Mouse (Mus musculus) adrenal gland, postnatal 10 days (tissue): Measurements from ENCODE around the gene Zfp536. TPM values are rescaled to one million over a fixed set of nuclear protein-coding genes. Genes with fewer than 3 reads are reported as not detected.

Experiments
- DNase-seq: peaks from one replicate; pipeline ENCODE4 v3.0.0; 2021; ENCODE audit warnings: mixed read lengths
- total RNA-seq, 2 experiments: library from RNA; stranded (reverse); gene quantifications; 2 replicates each; pipeline ENCODE4 v1.2.3; 2021

The Zfp536 gene
- total RNA-seq, 2 experiments from 2014 or later = 3.3 to 6.4 TPM

- no peak for DNase-seq
Measured at GRCm38 (mm10) chr7:37466477-37467243, 306.8 kb downstream of the Zfp536 start.

DNA sequence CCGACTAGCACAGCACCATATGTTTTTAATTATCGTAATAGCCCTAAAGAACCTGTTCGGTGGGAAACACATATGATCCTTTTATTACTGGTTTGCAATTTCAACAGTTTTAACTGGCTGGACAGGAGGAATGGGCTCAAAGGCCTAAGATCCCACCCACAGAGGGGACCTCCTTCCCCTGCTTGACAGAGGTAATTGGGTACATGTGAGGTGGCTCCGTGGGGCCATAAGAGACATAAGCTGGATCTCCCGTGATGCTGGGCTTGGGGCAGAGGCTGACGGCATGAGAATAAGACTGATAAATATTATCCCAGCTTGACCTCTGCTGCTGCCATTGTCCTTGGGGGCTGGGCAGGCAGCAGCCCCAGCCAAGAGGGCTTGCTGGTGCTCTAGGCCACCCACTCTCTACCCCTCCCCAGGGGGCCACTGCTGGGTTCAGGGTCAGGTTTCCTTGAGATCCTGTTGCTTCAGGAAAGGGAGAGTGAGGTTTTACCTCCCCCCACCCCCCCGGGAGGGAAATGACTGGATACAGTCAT is 309.2 kb downstream of the Zfp536 start:
- peak; percentile 16 for DNase-seq

- no peak for DNase-seq
Measured at GRCm38 (mm10) chr7:37447523-37447922, 325.9 kb downstream of the Zfp536 start.

DNA sequence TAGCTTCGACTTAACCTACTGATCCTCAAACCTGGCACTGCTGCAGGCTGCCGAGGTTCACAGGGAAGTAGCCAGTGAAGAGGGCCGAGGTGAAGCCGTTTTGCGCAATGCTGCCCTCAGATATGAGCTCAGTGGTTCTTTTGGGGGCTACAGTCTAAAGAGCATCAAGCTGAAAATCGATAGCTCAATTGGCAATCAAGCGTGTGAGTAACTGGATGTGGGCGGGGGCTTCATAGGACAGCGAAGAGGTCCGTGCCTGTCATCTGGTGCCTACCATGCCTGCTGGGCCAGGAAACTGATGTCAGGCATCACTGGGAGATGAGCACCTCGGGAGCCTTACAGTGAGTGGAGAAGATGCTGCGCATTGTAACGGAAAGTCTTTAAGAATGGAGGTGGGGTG is 333.5 kb downstream of the Zfp536 start:
- DNase-seq = no peak

DNA sequence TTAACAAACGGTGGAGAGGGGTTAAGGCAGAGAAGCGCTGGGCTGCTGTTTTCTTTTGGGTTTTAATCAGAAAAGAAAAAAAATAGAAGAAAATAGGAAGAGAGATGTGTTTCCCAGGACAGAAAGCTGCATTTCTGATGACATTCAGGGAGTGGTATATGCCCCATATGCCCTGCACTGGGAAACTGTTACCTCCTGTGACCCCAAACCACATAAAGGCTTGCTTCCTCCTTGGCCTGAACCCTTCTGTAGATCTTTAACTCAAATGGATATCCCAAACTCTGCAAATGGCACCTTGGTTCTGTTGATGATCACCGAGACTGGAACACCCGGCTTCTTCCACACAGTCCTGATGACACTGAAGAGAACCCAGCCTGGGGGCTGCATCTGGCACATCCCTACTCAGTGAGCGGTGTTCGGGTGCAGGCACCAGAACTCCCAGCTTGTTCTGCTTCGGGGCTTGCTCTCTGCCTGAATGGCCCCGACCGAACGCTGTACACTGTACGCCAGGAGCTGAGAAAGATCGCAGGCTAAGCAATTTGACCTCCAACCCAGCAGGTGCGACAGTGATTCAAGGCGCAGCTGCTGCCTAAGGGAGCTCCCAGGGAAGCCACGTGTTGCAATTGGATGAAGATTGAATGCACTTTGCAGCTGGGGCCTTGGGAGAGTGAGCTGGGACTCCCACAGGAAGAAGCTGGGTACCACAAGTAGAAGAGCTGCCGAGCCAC is 334.2 kb downstream of the Zfp536 start:
- DNase-seq = no peak

DNA sequence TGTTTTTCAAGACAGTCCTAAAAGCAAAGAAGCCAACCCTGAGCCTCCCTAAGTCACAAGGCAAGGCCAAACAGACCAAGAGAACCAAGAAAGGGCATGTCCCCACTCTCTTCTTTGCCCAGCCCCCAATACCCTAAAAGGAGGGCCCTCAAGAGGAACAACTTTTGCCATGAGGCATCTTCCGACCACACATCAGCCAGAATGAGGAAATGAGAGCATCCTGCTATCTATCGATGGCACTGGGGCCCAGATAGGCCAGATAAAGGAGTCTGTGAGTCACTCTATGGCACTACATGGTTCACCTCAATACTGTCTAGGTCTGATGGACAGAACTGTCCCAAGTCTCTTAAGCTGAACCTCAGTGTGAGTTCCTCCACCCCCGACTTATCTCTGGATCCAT is 335.6 kb downstream of the Zfp536 start:
- DNase-seq = no peak

DNA sequence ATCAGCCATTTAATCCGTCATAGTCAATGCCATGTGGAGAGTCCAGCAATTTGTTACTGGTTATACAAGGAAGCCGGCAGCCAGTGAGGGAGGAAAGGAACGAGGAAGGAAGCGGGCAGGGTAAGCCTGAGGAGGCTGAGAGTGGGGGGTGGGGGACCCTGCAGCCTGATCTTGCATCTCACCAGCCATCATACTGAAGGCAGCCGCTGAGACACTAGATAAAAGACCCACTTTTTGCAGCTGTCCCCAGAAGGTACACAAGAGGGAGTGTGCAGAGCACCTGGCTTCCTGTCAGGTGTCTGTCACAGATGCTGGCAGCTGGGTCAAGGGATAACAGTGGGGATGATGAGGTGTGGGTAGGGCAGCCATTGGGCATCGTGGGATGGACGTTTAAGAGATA is 340.3 kb downstream of the Zfp536 start:
- no peak for DNase-seq

DNA sequence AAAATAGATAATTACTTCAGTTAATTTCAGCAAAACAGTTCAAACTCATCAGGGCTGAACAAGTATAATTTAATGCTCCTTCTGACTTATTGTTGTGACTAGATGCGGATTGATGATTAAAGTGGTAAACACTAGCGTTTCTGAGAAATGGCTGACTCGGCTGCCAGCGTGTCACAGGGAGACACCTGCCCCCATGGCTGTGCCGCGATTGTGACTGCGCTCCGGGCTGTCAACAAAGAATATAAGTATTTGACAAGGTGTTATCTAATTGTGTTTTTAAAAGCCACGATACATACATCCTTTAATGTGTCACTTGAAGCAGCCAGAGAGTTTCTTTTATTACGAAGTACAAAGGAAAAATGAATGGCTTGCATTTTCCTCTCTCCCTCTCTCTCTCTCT is 342.0 kb downstream of the Zfp536 start:
- no peak for DNase-seq

DNA sequence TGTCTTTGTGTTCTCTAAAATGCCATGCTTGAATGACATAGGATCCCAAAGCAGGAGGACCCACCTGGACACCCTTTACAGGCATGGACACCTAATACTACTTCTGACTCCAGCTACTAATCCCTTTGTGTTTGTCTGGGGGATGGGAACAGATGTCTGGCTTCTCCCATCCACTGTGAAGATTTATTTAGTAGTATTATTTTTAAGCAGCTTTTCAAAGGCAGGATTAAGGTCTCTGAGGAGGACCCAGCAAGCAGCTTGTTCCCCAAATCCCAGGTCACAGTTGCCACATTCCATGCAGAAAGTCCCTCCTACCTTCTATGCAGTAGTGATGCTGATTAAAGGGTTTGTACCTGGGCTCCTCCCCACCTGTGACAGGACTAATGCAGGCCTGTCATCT is 347.4 kb downstream of the Zfp536 start:
- DNase-seq = no peak

DNA sequence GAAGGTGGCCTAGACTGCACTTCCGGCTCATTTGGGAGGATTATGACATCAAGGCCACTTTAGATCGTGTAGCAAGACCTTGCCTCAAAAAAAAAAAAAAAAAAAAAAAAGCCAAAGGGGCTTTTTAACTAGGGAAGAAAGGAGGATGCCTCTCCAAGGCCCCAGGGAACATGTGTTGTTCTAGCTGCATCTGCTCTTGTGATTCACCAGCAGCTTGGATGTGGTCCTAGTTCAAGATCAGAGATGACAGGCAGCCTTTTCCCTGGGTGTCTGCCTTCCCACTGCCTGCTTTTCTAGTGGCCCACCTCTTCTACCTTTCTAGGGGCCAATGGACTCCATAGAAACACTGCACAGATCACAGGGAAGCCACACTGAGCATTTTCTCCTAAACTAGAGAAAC is 350.5 kb downstream of the Zfp536 start:
- DNase-seq = no peak

Other genes starting within 250 kb of the Zfp536 start
- gene Uri1, start 249.9 kb upstream of the Zfp536 start, total RNA-seq = 10 to 100 TPM; 53.5 to 56.7 TPM